Mouse (Mus musculus) olfactory bulb, adult 2 months (tissue): ENCODE results near the gene Tdo2. TPM values are rescaled to one million over a fixed set of nuclear protein-coding genes. Genes with fewer than 3 reads are reported as not detected.

ENCODE experiments used
- H3K27ac ChIP-seq: fragments of 200-500 bp; 2 replicates; pipeline ENCODE4 v1.5.1; 2012; ENCODE audit warnings: low read depth, low read length; ENCODE audit not compliant: insufficient read depth
- H3K4me1 ChIP-seq: fragments of 200-500 bp; 2 replicates; pipeline ENCODE4 v1.6.1; 2012; ENCODE audit warnings: low read length; ENCODE audit not compliant: control insufficient read depth, insufficient read depth
- H3K4me3 ChIP-seq: fragments of 200-500 bp; 2 replicates; pipeline ENCODE4 v1.5.1; 2012; ENCODE audit warnings: mild to moderate bottlenecking, low read depth, low read length, moderate library complexity; ENCODE audit not compliant: insufficient read depth
- CTCF ChIP-seq: fragments of 200-500 bp; IDR thresholded peaks from 2 replicates; pipeline ENCODE4 v1.5.1; 2012; ENCODE audit warnings: low read depth, mild to moderate bottlenecking, low read length, moderate library complexity; ENCODE audit not compliant: insufficient read depth
- POLR2A ChIP-seq: fragments of 200-500 bp; IDR thresholded peaks from 2 replicates; pipeline ENCODE4 v1.6.1; 2012; ENCODE audit warnings: mild to moderate bottlenecking, low read depth, low read length, moderate library complexity; ENCODE audit not compliant: insufficient read depth
- WGBS: fragments of 180-500 bp; shearing (Covaris S2); methylation state at CpG from one replicate; pipeline ENCODE4 v1.1.7; 2018; 5-methylcytosine and 5-hydroxymethylcytosine counted together
- polyA plus RNA-seq: library from polyadenylated mRNA; stranded (reverse); fragments of >200 nt; gene quantifications from 2 replicates; pipeline ENCODE4 v1.2.4, GENCODE M21; 2012; ENCODE audit warnings: low replicate concordance; ENCODE audit not compliant: missing spikeins, insufficient read depth, insufficient read length

Tdo2 gene
- polyA plus RNA-seq, 1 experiment: not detected

GRCm38 (mm10) chr3:81929073-81929472 lies 46.9 kb downstream of the Tdo2 start:
- 84% methylated on average over 1 of the region's 1 CpGs for WGBS
- TF ChIP-seq POLR2A (no peak), CTCF (no peak)
- no peak overlapping the region for H3K27ac ChIP-seq
- peaks cover 5% of the 10 kb centered on the region; the same call in 1 of the 2 replicates for H3K4me1 ChIP-seq
- H3K4me3 ChIP-seq: no peak overlapping the region

- WGBS: 37% methylated on average over 9 of the region's 9 CpGs
These were observed 49.2 kb downstream of the Tdo2 start for GRCm38 (mm10) chr3:81926764-81927325.

GRCm38 (mm10) chr3:81925856-81926255 lies 50.1 kb downstream of the Tdo2 start:
- H3K4me3 ChIP-seq: no peak overlapping the region
- H3K4me1 ChIP-seq: peaks cover 8% of the 10 kb centered on the region; the same call in 1 of the 2 replicates
- TF ChIP-seq POLR2A (no peak), CTCF (no peak)
- no peak overlapping the region for H3K27ac ChIP-seq
- WGBS: 57% methylated on average over 5 of the region's 5 CpGs

More at GRCm38 (mm10) chr3:81926764-81927325, 49.2 kb downstream of the Tdo2 start:
- no peak for TF ChIP-seq POLR2A
- no peak for TF ChIP-seq CTCF
- Histone ChIP-seq H3K27ac (no peak overlapping the region), H3K4me1 (peaks cover 8% of the 10 kb centered on the region; the same call in 1 of the 2 replicates), H3K4me3 (no peak overlapping the region)

GRCm38 (mm10) chr3:81924931-81925330 lies 51.1 kb downstream of the Tdo2 start:
- peaks cover 8% of the 10 kb centered on the region; the same call in 1 of the 2 replicates for H3K4me1 ChIP-seq
- TF ChIP-seq POLR2A (no peak), CTCF (no peak)
- 0% methylated on average over 1 of the region's 1 CpGs for WGBS
- H3K27ac ChIP-seq: no peak overlapping the region
- no peak overlapping the region for H3K4me3 ChIP-seq

- no peak overlapping the region for H3K27ac ChIP-seq
- H3K4me1 ChIP-seq: peaks cover 8% of the 10 kb centered on the region; the same call in 1 of the 2 replicates
- 35% methylated on average over 4 of the region's 4 CpGs for WGBS
- TF ChIP-seq POLR2A (no peak), CTCF (no peak)
- no peak overlapping the region for H3K4me3 ChIP-seq
These were observed 53.1 kb downstream of the Tdo2 start for GRCm38 (mm10) chr3:81922910-81923309.

- H3K4me1 ChIP-seq: peaks cover 11% of the 10 kb centered on the region
- H3K27ac ChIP-seq: peak overlapping the region; percentile 62; the same call in 1 of the 2 replicates
- 18% methylated on average over 3 of the region's 3 CpGs for WGBS
- H3K4me3 ChIP-seq: no peak overlapping the region
- no peak for TF ChIP-seq POLR2A
- TF ChIP-seq CTCF: no peak
These were observed 56.3 kb downstream of the Tdo2 start for GRCm38 (mm10) chr3:81919681-81920080.

GRCm38 (mm10) chr3:81918215-81918614 lies 57.8 kb downstream of the Tdo2 start:
- WGBS: 67% methylated on average over 8 of the region's 8 CpGs
- Histone ChIP-seq H3K4me3 (no peak overlapping the region), H3K4me1 (peaks cover 8% of the 10 kb centered on the region), H3K27ac (peak overlapping the region; percentile 41)
- TF ChIP-seq POLR2A (no peak), CTCF (no peak)

- H3K4me3 ChIP-seq: no peak overlapping the region
- H3K4me1 ChIP-seq: peaks cover 5% of the 10 kb centered on the region
- H3K27ac ChIP-seq: peak overlapping the region; percentile 64
- TF ChIP-seq POLR2A (no peak), CTCF (no peak)
- 77% methylated on average over 3 of the region's 3 CpGs for WGBS
These were observed 58.6 kb downstream of the Tdo2 start for GRCm38 (mm10) chr3:81917354-81917935.

- H3K27ac ChIP-seq: no peak overlapping the region
- H3K4me1 ChIP-seq: peaks cover 5% of the 10 kb centered on the region
- no peak overlapping the region for H3K4me3 ChIP-seq
- WGBS: 68% methylated on average over 5 of the region's 5 CpGs
- no peak for TF ChIP-seq POLR2A
- TF ChIP-seq CTCF: no peak
These were observed 59.8 kb downstream of the Tdo2 start for GRCm38 (mm10) chr3:81916030-81916686.
